Mouse (Mus musculus) forebrain, embryonic 13.5 days (tissue): ENCODE measurements around the gene Mybbp1a. TPM values are rescaled to one million over a fixed set of nuclear protein-coding genes. Genes with fewer than 3 reads are reported as not detected.

Experiments used
- polyA plus RNA-seq: library from polyadenylated mRNA; unstranded; fragments of >200 nt; fragmentation: Nextera tagmentation; extraction: Ambion mirVana; gene quantifications from 2 replicates; pipeline ENCODE4 v1.2.1, GENCODE M21; 2015

Mybbp1a gene
- polyA plus RNA-seq, 1 experiment from 2014 or later, result 111 TPM

Other genes starting within 250 kb of the Mybbp1a start
- 0.94 and 1.2 TPM in 2 replicates for gene Gm43951, start 234.5 kb upstream of the Mybbp1a start, polyA plus RNA-seq
- gene 4933427D14Rik, start 233.9 kb upstream of the Mybbp1a start, polyA plus RNA-seq, result 26.2 and 29.9 TPM in 2 replicates
- 152 and 157 TPM in 2 replicates for gene Txndc17, start 233.8 kb upstream of the Mybbp1a start, polyA plus RNA-seq
- 69.7 and 70.0 TPM in 2 replicates for gene Med31, start 225.8 kb upstream of the Mybbp1a start, polyA plus RNA-seq
- 0.12 and 0.26 TPM in 2 replicates for gene Slc13a5, start 174.1 kb upstream of the Mybbp1a start, polyA plus RNA-seq
- 0.98 and 1.8 TPM in 2 replicates for gene Xaf1, start 139.7 kb upstream of the Mybbp1a start, polyA plus RNA-seq
- gene Fbxo39, start 126.9 kb upstream of the Mybbp1a start, polyA plus RNA-seq, result not detected in 2 replicates
- 6.4 and 9.1 TPM in 2 replicates for gene Tekt1, start 78.9 kb upstream of the Mybbp1a start, polyA plus RNA-seq
- 2.2 and 2.6 TPM in 2 replicates for gene Smtnl2, start 29.6 kb upstream of the Mybbp1a start, polyA plus RNA-seq
- gene Ggt6, start 5.8 kb upstream of the Mybbp1a start, polyA plus RNA-seq, result not detected in 2 replicates
- 3.5 and 3.6 TPM in 2 replicates for gene Spns2, start 48.5 kb downstream of the Mybbp1a start, polyA plus RNA-seq
- 0.14 TPM in 1 of 2 replicates, not detected in the other for gene Spns3, start 109.2 kb downstream of the Mybbp1a start, polyA plus RNA-seq
- 100 and 104 TPM in 2 replicates for gene Ube2g1, start 165.9 kb downstream of the Mybbp1a start, polyA plus RNA-seq
- 21.3 and 25.5 TPM in 2 replicates for gene Ankfy1, start 248.7 kb downstream of the Mybbp1a start, polyA plus RNA-seq